8 mouse cellular contexts compared by ENCODE assay signal in the genomic region with DNA sequence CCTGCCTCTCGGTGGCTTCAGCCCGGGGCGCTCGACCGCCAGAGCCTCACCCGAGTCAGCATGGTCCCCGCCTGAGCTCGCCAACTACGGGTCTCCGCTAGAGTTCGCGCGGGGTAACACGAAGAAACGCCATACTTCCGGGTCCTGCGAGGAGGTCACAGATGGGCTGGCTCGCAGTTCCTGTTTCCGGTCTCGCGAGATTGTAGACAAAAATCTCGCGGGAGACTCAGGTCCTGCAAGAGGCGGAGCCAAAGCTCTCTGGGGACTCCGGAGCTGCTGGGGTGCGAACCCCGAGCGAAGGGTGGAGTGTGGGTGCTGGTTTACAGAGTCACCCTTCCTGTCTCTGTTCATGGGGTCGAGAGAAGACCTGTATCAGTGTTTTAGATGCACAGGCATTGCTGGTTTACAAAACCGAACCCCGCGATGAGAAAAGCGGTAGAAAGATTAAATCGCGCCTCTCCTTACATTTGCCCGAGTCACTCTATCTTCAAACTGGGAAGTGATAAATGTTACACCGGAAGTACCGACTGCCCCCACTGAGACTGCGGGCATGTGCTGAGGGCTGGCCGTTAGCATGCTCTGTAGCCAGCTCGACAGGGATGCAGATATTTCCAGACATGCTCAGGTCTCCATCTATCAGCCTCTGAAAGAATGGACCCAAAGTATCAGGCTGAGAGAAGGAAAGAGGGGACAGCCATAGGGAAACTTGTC. TPM values are rescaled to one million over a fixed set of nuclear protein-coding genes. Genes with fewer than 3 reads are reported as not detected.
A peak's percentile ranks its signal among the peaks of the same experiment; 100 is the strongest.
DNase-seq lines count a peak whose midpoint lies in the region; ATAC-seq lines count a peak whose summit lies in the region.

A gene (minus strand): TSS at position 198 of the 711 bp plus-strand sequence.

- peak; percentile 93 for DNase-seq in MEL-GATA-1-ER (ENCODE audit: extremely low read depth, low read depth)
- DNase-seq in cerebellum, adult 8-10 months: peak; percentile 87
- DNase-seq in forelimb bud, embryonic 11.5 days (ENCODE audit: low read depth, low spot score): peak; percentile 98
- DNase-seq in layer of hippocampus, adult 9-10 months (ENCODE audit: low spot score): peak; percentile 87
- DNase-seq in ovary, postnatal 10 days (ENCODE audit: low spot score): peak; percentile 72
- DNase-seq in thymus, postnatal 10 days (ENCODE audit: low spot score in 2 of 2): peak; percentile 91 to 92

- H3K27me3 ChIP-seq in lung, embryonic 16.5 days (ENCODE audit: control insufficient read depth, insufficient read depth, low read depth, low read length): no peaks in the 10 kb centered on the region

- peak within 1 kb of the TSS; percentile 71 for H3K4me2 ChIP-seq in lung, embryonic 16.5 days (ENCODE audit: low read depth, low read length)

- H3K9me3 ChIP-seq in lung, embryonic 16.5 days (ENCODE audit: control insufficient read depth, low read length): no peaks in the 10 kb centered on the region

- WGBS in lung, embryonic 16.5 days: 2% methylated on average over 41 of the region's 41 CpGs

- no peaks in the 10 kb centered on the region for H3K36me3 ChIP-seq in lung, embryonic 16.5 days (ENCODE audit: control insufficient read depth, insufficient read depth, low read length)

- H3K27ac ChIP-seq in lung, embryonic 16.5 days (ENCODE audit: low read length): peak within 1 kb of the TSS; percentile 97

- peaks cover 4% of the 10 kb centered on the region for H3K4me1 ChIP-seq in lung, embryonic 16.5 days (replicated peaks; ENCODE audit: control insufficient read depth, insufficient read depth, low read length)

- peak within 1 kb of the TSS; percentile 93 for H3K9ac ChIP-seq in lung, embryonic 16.5 days (ENCODE audit: low read length)

- peak within 1 kb of the TSS; percentile 89 for H3K4me3 ChIP-seq in lung, embryonic 16.5 days (ENCODE audit: low read length)

- ATAC-seq in hematopoietic stem cell, adult 5-6 weeks (replicated peaks in 1 of 2; ENCODE audit: insufficient read depth in 1 of 2, low FRiP score in 2 of 2, low TSS enrichment in 1 of 2, low read depth in 1 of 2, poor library complexity in 2 of 2, severe bottlenecking in 2 of 2): peak; percentile 93
- peak; percentile 98 for ATAC-seq in lung, embryonic 16.5 days (ENCODE audit: low read depth)

RNA-seq across cellular contexts. Expression of the gene that starts here (rescaled TPM):
- 16.6 and 19.5 TPM in 2 replicates for total RNA-seq in hematopoietic stem cell, adult 5-6 weeks (2017)
- 9.9 and 10.4 TPM in 2 replicates for polyA plus RNA-seq in lung, embryonic 16.5 days (2015; fragmentation: Nextera tagmentation; extraction: Ambion mirVana)

Comparison
In these comparisons a context has a peak if more than half of its experiments do, and no peak if none do; other contexts are left out.
1. Peak in every context shown above with its lines: DNase-seq, ATAC-seq, H3K4me3 ChIP-seq and H3K27ac ChIP-seq.